Mouse (Mus musculus): ENCODE measurements around the gene Ccdc186.
A peak's percentile ranks its signal among the peaks of the same experiment; 100 is the strongest.

Ccdc186 gene

GRCm38 (mm10) chr19:56750709-56751108 lies 71.3 kb downstream of the Ccdc186 start:
- DNase-seq: no peak

GRCm38 (mm10) chr19:56749343-56749742 lies 72.6 kb downstream of the Ccdc186 start:
- DNase-seq: no peak

- DNase-seq: no peak
These were observed 74.1 kb downstream of the Ccdc186 start for GRCm38 (mm10) chr19:56747878-56748277.

- no peak for DNase-seq
These were observed 75.4 kb downstream of the Ccdc186 start for GRCm38 (mm10) chr19:56746618-56747017.

GRCm38 (mm10) chr19:56745528-56745927 lies 76.5 kb downstream of the Ccdc186 start:
- no peak for DNase-seq

- DNase-seq: peak in 1 of 2 experiments; percentile 9
These were observed 76.9 kb downstream of the Ccdc186 start for GRCm38 (mm10) chr19:56745061-56745460.
